Mouse (Mus musculus) fat pad, adult 2 months (tissue): Measurements from ENCODE around the gene Gabrg3.

Experiments
- DNase-seq: peaks from one replicate; pipeline ENCODE4 v3.0.0-alpha.2; 2011; ENCODE audit warnings: low read depth, low spot score; ENCODE audit errors: extremely low read depth

Gabrg3 gene

DNA sequence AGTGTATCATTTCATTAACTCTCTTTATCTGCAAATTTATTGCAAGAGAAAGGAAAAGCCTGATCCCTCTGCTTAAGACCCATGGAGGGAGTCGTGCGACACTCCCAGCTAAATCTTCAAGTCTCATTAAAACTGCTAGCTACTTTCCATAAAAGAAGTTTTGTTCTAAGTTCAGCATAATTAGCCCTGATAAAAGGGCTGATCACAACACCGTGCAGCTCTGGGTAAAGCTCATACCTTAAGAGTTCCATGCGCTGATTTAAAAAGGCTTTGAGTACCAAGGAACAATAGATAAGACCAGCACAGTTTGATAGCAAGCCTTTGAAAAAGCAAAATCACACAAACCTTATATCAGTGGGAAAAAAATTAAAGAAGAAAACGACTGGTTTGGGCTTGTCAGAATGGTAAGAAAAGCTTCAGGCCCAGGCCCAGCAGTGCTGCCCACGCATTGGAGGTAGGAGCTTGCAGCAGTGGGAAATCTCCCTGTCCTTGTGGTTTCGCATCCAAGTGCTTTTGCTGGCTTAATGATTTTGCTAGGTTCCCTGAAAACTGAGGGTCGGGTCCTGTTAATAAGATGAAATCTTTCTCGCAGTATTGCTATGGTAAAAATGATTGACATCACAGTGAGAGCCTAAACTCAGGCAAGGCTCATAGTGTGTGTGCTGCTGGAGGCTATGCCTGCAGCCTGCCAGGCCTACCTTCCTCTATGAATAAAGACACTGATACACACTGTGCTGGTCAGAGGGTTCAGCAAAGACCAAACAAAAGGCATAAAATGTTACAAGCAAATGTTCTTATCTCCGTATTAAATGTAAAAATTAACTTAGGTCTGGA is 621.2 kb downstream of the Gabrg3 start:
- DNase-seq, result no peak

DNA sequence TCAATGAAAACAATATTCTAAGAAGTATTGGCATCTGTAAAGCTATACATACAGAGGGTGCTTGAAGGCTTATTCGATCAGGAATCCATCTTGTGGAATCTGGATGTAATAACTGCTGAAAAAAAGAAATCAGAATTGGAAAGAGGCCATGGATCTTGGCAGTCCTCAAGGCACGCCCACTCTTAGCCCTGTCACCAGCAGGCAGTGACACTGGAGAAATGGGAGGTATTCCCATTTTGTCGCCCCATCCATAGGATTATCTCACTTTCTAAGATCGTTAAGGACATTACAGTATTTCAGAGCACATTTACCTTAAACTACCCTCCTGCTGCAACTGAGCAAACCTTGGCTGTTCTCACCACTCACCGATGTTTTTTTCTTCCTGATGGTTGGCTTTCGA is 657.8 kb downstream of the Gabrg3 start:
- DNase-seq, result no peak
